Mouse (Mus musculus) embryo, embryonic 10 days (tissue): Measurements from ENCODE around the gene Tmem41a.

Experiments used
- DNase-seq: peaks from one replicate; pipeline ENCODE4 v3.0.0-alpha.2; 2015; ENCODE audit warnings: low spot score

Tmem41a gene

GRCm38 (mm10) chr16:21901286-21901685 lies 46.1 kb downstream of the Tmem41a start:
- DNase-seq = no peak

DNA sequence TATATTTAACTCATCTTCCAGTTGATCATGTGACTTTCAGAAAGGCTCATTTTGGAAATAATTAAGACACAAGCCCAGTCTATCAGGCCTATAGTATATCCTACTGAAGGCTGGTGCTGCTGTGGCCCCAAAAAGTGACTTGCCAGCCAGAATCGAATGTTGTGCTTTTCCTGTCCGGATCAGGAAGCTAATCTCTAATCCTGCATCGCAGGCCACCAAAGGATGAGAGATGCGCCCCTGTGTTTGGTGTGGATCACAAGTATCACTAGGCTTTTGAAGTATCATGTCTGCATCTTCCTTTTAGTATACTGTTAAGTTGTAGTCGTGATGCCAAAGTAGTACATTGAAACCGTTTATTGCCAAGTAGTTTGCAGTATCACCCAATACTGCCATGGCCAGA lies 53.5 kb downstream of the Tmem41a start:
- no peak for DNase-seq

DNA sequence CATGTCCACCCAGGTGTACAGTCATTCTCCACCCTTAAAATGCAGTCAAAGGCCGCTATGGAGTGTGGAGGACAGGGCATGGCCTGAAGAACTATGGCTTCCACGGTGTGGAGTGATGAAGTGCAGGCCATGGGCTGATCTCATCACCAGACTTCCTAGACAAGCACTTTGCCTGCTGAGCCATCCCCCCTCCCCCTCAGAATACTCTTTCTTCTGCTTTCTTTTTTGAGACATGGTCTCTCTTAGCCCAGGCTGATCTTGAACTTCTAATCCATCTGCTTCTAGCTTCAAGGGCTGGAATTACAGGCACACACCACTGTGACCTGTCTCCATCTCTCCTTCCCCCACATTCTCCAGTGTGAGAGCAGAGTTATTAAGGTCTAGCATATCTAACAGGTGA lies 59.8 kb downstream of the Tmem41a start:
- DNase-seq = no peak
